Mouse (Mus musculus): ENCODE results near the gene Abcb6. TPM values are rescaled to one million over a fixed set of nuclear protein-coding genes. Genes with fewer than 3 reads are reported as not detected.

Gene Abcb6
- 6.2 TPM for total RNA-seq (2023)

GRCm38 (mm10) chr1:75180105-75180590, at the start of gene Abcb6:
Gene Abcb6, minus strand, starts transcription at chr1:75180392.

DNA sequence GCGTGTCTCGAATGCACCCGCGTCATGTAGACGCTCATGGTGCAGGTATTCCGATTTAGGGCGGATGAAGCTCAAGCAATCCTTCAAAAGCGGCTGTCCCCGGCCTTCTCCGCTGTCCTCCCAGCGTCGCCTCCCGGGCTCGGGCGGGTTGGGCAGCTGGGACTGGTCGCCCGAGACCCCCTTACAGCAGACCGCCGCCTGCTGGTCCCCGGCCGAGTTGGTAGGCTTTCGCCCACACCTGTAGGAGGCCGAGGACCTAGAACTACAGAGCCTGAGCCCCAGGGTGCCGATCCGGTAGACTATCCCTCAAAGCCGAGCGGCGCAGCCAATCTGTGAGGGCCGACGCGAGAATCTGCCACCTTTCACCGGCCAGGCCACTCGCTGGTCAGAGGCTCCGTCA, 39.3 kb upstream of the Abcb6 start, which contains the start of gene Tuba4a:
Gene Tuba4a (minus strand): TSS at position 335 of the 400 bp plus-strand sequence.

GRCm38 (mm10) chr1:75210136-75211087, 30.2 kb upstream of the Abcb6 start, which contains the start of the genes Glb1l and Stk16:
Gene Glb1l, minus strand, starts transcription at chr1:75210813.
Gene Stk16, plus strand, starts transcription at chr1:75210838.

DNA sequence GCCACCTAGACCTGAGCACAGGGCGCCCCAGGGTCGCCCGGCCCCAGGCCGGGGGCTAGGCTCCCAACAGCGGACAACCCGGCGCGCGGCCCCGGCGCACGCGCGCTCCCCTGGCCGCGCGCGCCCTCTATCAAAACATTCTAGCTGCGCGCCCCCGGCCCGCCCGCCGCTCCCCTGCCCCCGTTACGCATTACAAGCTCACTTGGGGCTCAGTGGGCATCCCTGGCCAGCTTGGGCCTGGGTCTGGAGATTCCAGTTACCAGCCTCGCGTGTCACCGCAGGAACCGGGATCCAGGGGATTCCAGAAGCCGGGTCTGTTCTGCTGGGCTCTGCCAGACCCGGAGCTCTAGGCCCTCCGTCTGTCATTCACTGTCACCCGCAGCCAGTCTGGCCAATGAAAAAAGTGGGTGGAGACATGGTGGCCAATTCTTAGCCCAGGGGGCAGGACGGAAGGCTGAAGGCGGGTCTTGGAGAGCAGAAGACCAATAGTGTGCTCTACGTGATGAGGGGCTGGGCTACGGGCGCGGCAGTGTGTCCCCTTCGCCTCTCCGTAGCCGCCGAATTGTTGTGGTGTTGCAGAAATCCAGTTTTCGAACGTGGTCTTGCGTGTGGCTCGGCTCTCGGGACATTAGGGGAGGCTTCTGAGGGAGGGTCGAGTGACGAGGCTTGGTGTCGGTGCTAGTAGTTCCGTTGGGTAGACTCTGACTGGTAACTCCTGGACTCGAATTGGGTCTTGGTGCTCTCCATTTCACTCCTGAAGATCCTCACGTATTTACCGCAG, 11.6 kb upstream of the Abcb6 start, which contains the start of the genes Ankzf1 and Atg9a:
Gene Ankzf1 (plus strand): TSS at position 530 of the 781 bp plus-strand sequence.
Gene Atg9a (minus strand): TSS at position 575 of the 781 bp plus-strand sequence.

GRCm38 (mm10) chr1:75168472-75169464, 11.4 kb downstream of the Abcb6 start, which contains the start of gene Zfand2b:
Gene Zfand2b, plus strand, starts transcription at chr1:75168646.

GRCm38 (mm10) chr1:75142301-75143261, 37.6 kb downstream of the Abcb6 start, which contains the start of the genes Cnppd1 and Retreg2:
Gene Cnppd1, minus strand, starts transcription at chr1:75142711.
Gene Retreg2, plus strand, starts transcription at chr1:75142778.

GRCm38 (mm10) chr1:75133421-75134207, 46.6 kb downstream of the Abcb6 start, which contains the start of gene Slc23a3:
Gene Slc23a3, minus strand, starts transcription at chr1:75133890.

DNA sequence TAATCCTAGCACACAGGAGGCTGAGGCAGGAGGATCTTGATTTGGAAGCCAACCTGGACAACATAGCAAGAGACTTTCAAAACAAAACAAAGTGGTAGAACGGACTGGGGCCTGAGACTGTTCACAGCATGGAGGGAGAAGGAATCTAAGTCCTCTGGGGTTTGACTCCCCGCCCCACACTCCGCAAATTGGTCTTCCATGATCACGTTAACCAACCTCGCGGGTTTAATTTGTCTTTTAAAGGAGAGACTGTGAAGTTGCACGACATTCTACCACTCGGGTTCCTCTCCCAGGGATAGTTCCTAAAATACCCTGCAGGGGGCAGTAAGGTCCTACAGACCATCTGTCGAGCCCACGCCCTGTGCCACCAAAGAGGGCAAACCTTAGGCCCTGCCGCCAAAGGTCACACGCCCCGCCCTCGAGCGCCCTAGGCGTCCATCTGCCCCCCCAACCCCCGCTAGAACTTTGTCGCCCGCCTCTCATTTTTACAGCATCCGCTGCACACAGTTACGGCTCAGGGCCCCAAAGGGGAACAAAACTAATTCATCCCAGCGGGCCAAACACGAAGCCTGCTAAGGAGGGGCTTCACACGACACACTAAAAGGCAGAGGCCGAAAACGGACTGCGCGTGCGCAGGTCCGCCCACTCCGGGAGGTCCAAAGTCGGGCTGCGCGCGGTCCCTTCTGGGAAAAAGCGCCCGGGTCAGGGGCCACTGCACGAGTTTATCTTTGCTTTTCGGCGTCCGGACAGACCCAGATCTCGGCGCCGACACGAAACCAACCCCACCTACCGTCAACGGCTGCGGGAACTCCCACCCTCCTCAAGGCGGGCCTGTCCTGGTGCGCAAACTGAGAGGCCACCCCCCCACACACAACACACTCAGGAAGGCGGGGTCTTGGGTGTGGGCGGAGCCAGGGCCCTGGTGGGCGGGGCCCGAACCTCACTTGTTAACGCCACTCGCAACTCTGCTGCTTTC, 55.6 kb downstream of the Abcb6 start, which contains the start of gene Nhej1:
Gene Nhej1 (minus strand): TSS at position 855 of the 976 bp plus-strand sequence.

Other genes starting within 250 kb of the Abcb6 start
- gene Cfap65, start 244.8 kb downstream of the Abcb6 start, total RNA-seq (2023): not detected
- gene Ihh, start 228.7 kb downstream of the Abcb6 start, total RNA-seq (2023): 0.46 TPM
- 2.5 TPM for gene Nhej1, start 55.2 kb downstream of the Abcb6 start, total RNA-seq (2023)
- gene Slc23a3, start 46.5 kb downstream of the Abcb6 start, total RNA-seq (2023): 2.6 TPM
- gene Cnppd1, start 37.7 kb downstream of the Abcb6 start, total RNA-seq (2023): 109 TPM
- 63.0 TPM for gene Retreg2, start 37.6 kb downstream of the Abcb6 start, total RNA-seq (2023)
- gene Zfand2b, start 11.7 kb downstream of the Abcb6 start, total RNA-seq (2023): 32.3 TPM
- gene Ankzf1, start 11.8 kb upstream of the Abcb6 start, total RNA-seq (2023): 24.3 TPM
- 28.4 TPM for gene Atg9a, start 11.8 kb upstream of the Abcb6 start, total RNA-seq (2023)
- gene Glb1l, start 30.4 kb upstream of the Abcb6 start, total RNA-seq (2023): 11.1 TPM
- 97.7 TPM for gene Stk16, start 30.4 kb upstream of the Abcb6 start, total RNA-seq (2023)
- 185 TPM for gene Tuba4a, start 39.5 kb upstream of the Abcb6 start, total RNA-seq (2023)
- gene A630095N17Rik, start 51.7 kb upstream of the Abcb6 start, total RNA-seq (2023): not detected
- gene Dnajb2, start 56.0 kb upstream of the Abcb6 start, total RNA-seq (2023): 52.1 TPM
- 0.24 TPM for gene Ptprn, start 84.1 kb upstream of the Abcb6 start, total RNA-seq (2023)
- not detected for gene Resp18, start 98.0 kb upstream of the Abcb6 start, total RNA-seq (2023)
- 34.9 TPM for gene Dnpep, start 137.6 kb upstream of the Abcb6 start, total RNA-seq (2023)
- 0.21 TPM for gene Des, start 179.9 kb upstream of the Abcb6 start, total RNA-seq (2023)
- gene Speg, start 194.9 kb upstream of the Abcb6 start, total RNA-seq (2023): 0.80 TPM